Mouse (Mus musculus) lung, postnatal 0 days (tissue): ENCODE measurements at regions not wholly inside any gene's neighbourhood (a gene's known extent, or its start where the extent isn't known, plus 50 kb on each side); places are given as distances from the start of the nearest gene placed in this dataset.

ENCODE experiments used
- ATAC-seq: fragments of 200-750 bp; cut with Nextera tagmentation; 2 replicates; pipeline ENCODE4 v1.8.0; 2017; ENCODE audit warnings: moderate library complexity
- DNase-seq: peaks from one replicate; pipeline ENCODE4 v3.0.0-alpha.2; 2016; ENCODE audit warnings: low spot score
- H3K27ac ChIP-seq: fragments of 300-500 bp; sonication (generic); 2 replicates; pipeline ENCODE4 v1.5.1; 2014; ENCODE audit warnings: antibody characterized with exemption, mild to moderate bottlenecking, low read length, mixed read lengths
- H3K27me3 ChIP-seq: fragments of 300-500 bp; sonication (generic); replicated peaks from 2 replicates; pipeline ENCODE4 v1.6.1; 2014; ENCODE audit warnings: low read length, mixed read lengths; ENCODE audit not compliant: insufficient read depth
- H3K36me3 ChIP-seq: fragments of 300-500 bp; sonication (generic); 2 replicates; pipeline ENCODE4 v1.6.1; 2014; ENCODE audit warnings: low read length, mixed read lengths; ENCODE audit not compliant: insufficient read depth
- H3K4me1 ChIP-seq: fragments of 300-500 bp; sonication (generic); 2 replicates; pipeline ENCODE4 v1.6.1; 2014; ENCODE audit warnings: antibody characterized with exemption, low read depth, low read length, mixed read lengths; ENCODE audit not compliant: insufficient read depth
- H3K4me2 ChIP-seq: fragments of 300-500 bp; sonication (generic); replicated peaks from 2 replicates; pipeline ENCODE4 v1.6.1; 2014; ENCODE audit warnings: low read depth, mild to moderate bottlenecking, low read length, moderate library complexity, mixed read lengths
- H3K4me3 ChIP-seq: fragments of 300-500 bp; sonication (generic); 2 replicates; pipeline ENCODE4 v1.5.1; 2014; ENCODE audit warnings: low read depth, low read length
- H3K9ac ChIP-seq: fragments of 300-500 bp; sonication (generic); replicated peaks from 2 replicates; pipeline ENCODE4 v1.6.1; 2014; ENCODE audit warnings: low read depth, mild to moderate bottlenecking
- H3K9me3 ChIP-seq: fragments of 300-500 bp; sonication (generic); 2 replicates; pipeline ENCODE4 v1.6.1; 2016; ENCODE audit warnings: low read length, mixed read lengths
- CTCF ChIP-seq: IDR thresholded peaks from 2 replicates; pipeline ENCODE4 v1.5.1; 2016; ENCODE audit warnings: antibody characterized with exemption, mild to moderate bottlenecking
- EP300 ChIP-seq: IDR thresholded peaks from 2 replicates; pipeline ENCODE4 v1.6.1; 2016; ENCODE audit warnings: antibody characterized with exemption, mild to moderate bottlenecking, control low read depth
- WGBS: fragments of 180-500 bp; shearing (Covaris S2); extraction: QIAGEN DNeasy Blood & Tissue Kit; methylation state at CpG from one replicate; pipeline ENCODE4 v1.1.7; 2014; 5-methylcytosine and 5-hydroxymethylcytosine counted together

GRCm38 (mm10) chr9:61675366-61675765 is 239.0 kb downstream of the Rplp1 start:
- H3K4me3 ChIP-seq: no peak overlapping the region

GRCm38 (mm10) chr9:61673575-61674203 is 240.7 kb downstream of the Rplp1 start:
- Histone ChIP-seq H3K36me3 (no peaks in the 10 kb centered on the region), H3K4me2 (no peak overlapping the region), H3K9me3 (no peaks in the 10 kb centered on the region), H3K4me3 (no peak overlapping the region), H3K27me3 (0 out of 2 replicates have a peak, but pooled peaks cover 3% of the 10 kb centered on the region), H3K27ac (no peak overlapping the region), H3K9ac (no peak overlapping the region), H3K4me1 (no peaks in the 10 kb centered on the region)
- ATAC-seq: no peak
- 73% methylated on average over 16 of the region's 16 CpGs for WGBS
- no peak for DNase-seq
- TF ChIP-seq EP300 (no peak), CTCF (no peak)

More at GRCm38 (mm10) chr9:61675366-61675765, 239.0 kb downstream of the Rplp1 start:
- H3K27ac ChIP-seq: no peak overlapping the region
- H3K4me2 ChIP-seq: no peak overlapping the region
- no peaks in the 10 kb centered on the region for H3K4me1 ChIP-seq
- no peak for ATAC-seq
- H3K9me3 ChIP-seq: no peaks in the 10 kb centered on the region
- H3K27me3 ChIP-seq: 0 out of 2 replicates have a peak, but pooled peaks cover 3% of the 10 kb centered on the region
- no peak overlapping the region for H3K9ac ChIP-seq
- no peak for DNase-seq
- TF ChIP-seq EP300 (no peak), CTCF (no peak)
- 78% methylated on average over 2 of the region's 2 CpGs for WGBS
- H3K36me3 ChIP-seq: no peaks in the 10 kb centered on the region

GRCm38 (mm10) chr9:61670986-61671385 is 243.4 kb downstream of the Rplp1 start:
- Histone ChIP-seq H3K4me2 (no peak overlapping the region), H3K9ac (no peak overlapping the region), H3K4me1 (no peaks in the 10 kb centered on the region), H3K27ac (no peak overlapping the region), H3K27me3 (0 out of 2 replicates have a peak, but pooled peaks cover 3% of the 10 kb centered on the region), H3K36me3 (no peaks in the 10 kb centered on the region), H3K9me3 (no peaks in the 10 kb centered on the region), H3K4me3 (no peak overlapping the region)
- 57% methylated on average over 4 of the region's 4 CpGs for WGBS
- no peak for ATAC-seq
- no peak for DNase-seq
- TF ChIP-seq CTCF (no peak), EP300 (no peak)

- Histone ChIP-seq H3K9me3 (no peaks in the 10 kb centered on the region), H3K27ac (no peak overlapping the region), H3K27me3 (0 out of 2 replicates have a peak, but pooled peaks cover 3% of the 10 kb centered on the region), H3K36me3 (no peaks in the 10 kb centered on the region), H3K9ac (no peak overlapping the region), H3K4me3 (no peak overlapping the region), H3K4me2 (no peak overlapping the region), H3K4me1 (no peaks in the 10 kb centered on the region)
- 37% methylated on average over 10 of the region's 10 CpGs for WGBS
- ATAC-seq (no peak), DNase-seq (peak; percentile 26)
- TF ChIP-seq EP300 (no peak), CTCF (no peak)
Observed at GRCm38 (mm10) chr9:61669729-61670520, 244.4 kb downstream of the Rplp1 start.

GRCm38 (mm10) chr9:61668723-61669122 is 245.6 kb downstream of the Rplp1 start:
- no peak for TF ChIP-seq CTCF
- no peak for TF ChIP-seq EP300
- no peak for ATAC-seq
- Histone ChIP-seq H3K4me3 (no peak overlapping the region), H3K9ac (no peak overlapping the region), H3K4me1 (no peaks in the 10 kb centered on the region), H3K27me3 (0 out of 2 replicates have a peak, but pooled peaks cover 3% of the 10 kb centered on the region), H3K9me3 (no peaks in the 10 kb centered on the region), H3K27ac (no peak overlapping the region), H3K36me3 (no peaks in the 10 kb centered on the region), H3K4me2 (no peak overlapping the region)
- WGBS: 67% methylated on average over 8 of the region's 8 CpGs
- no peak for DNase-seq

- Histone ChIP-seq H3K4me1 (no peaks in the 10 kb centered on the region), H3K9ac (no peak overlapping the region), H3K4me2 (no peak overlapping the region), H3K4me3 (no peak overlapping the region), H3K9me3 (no peaks in the 10 kb centered on the region), H3K27ac (no peak overlapping the region), H3K27me3 (0 out of 2 replicates have a peak, but pooled peaks cover 3% of the 10 kb centered on the region), H3K36me3 (no peaks in the 10 kb centered on the region)
- WGBS: 83% methylated on average over 1 of the region's 1 CpGs
- no peak for TF ChIP-seq CTCF
- TF ChIP-seq EP300: no peak
- no peak for DNase-seq
- no peak for ATAC-seq
Observed at GRCm38 (mm10) chr9:61668157-61668697, 246.1 kb downstream of the Rplp1 start.
